Mouse (Mus musculus): Measurements from ENCODE around the gene Grm4.

The Grm4 gene

DNA sequence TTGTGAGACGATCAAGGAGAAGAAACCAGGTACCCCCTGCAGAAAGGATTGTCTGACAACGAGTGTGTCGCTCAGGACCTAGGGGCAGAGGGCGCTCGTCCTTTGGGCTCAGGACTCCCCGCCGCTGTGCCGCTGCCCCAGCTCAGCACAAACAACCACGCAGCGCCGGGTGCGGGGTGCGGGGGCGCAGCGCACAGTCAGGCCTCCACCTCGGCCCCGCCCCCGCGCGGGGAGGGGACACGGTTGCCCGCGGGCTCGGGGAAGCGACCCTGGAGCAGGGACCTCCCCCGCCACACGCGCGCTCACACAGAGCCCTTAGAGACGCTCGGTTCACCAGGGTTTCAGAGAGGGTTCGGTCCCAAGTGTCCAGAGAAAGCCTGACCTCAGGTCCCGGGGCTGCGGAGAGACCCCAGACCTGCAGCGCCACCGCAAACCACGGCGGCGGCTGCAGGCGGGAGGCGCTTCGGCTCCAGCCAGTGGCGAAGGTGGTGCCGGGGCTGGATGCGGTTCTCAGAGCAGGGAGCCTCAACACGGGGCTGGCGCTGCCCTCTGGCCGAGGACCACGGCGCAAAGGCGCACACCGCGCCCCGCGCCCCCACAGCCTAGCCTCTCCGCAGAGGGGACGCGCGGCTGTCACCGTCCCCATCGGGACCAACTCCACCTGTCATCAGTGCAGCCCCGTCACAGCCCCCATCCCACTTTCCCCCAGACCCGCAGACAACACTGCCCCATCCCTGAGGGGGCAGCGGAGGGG is 9.2 kb downstream of the Grm4 start:
- no peak for DNase-seq (ENCODE audit: low spot score)

DNA sequence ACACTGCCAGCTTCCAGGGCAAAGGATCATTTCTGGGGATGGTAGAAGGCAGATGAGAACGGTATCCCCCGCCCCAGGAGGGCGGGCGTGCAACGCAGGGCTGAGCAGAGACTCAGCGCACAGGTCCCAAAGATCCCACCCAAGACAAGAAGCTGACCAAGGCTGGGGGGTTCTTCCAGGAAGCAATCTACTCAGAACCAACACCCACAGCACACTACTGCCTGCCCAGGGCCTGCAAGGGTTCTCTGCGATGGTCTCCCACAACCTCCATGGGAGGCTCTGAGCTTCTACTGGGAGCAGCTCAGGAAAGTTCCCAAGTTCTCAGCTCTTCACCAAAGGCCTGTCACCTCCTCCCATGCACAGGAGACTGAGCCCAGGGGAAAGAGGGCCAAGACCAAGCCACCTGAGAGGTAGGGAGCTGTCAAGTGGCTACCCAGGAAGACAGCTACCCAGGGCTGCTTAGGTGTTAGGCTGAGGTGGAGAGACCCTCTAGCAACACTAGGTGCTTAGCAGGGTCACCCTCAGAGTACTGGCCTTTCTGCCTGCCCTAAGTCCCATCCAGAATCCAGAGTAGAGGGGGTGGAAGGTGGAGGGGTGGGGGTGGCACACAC is 10.0 kb downstream of the Grm4 start:
- DNase-seq (ENCODE audit: low spot score): no peak

- DNase-seq (ENCODE audit: low spot score): no peak
Measured at GRCm38 (mm10) chr17:27510258-27511124, 10.7 kb downstream of the Grm4 start.

GRCm38 (mm10) chr17:27509056-27509455 is 12.1 kb downstream of the Grm4 start:
- DNase-seq (ENCODE audit: low spot score): no peak

- DNase-seq (ENCODE audit: low spot score): no peak
Measured at GRCm38 (mm10) chr17:27508513-27508912, 12.7 kb downstream of the Grm4 start.

DNA sequence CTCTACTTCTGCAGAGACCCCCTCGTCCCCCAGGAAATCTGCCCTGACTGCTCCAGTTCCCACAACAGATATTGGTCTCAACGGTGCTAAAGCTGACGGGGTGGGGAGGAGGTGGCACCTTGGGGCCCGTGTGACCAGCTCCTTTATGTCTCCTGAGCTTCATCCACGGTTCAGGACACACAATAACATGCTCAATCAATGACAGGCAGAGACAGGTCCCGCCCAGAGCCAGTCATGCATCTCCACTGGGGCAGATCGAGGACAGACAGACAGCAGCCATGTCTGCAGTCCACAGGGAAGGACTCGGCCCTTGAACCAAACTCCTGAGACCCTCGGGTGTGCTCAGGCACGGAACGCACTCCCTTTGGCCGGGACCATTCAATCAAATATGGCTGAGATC is 13.2 kb downstream of the Grm4 start:
- no peak for DNase-seq (ENCODE audit: low spot score)

GRCm38 (mm10) chr17:27507591-27507945 is 13.6 kb downstream of the Grm4 start:
- no peak for DNase-seq (ENCODE audit: low spot score)

DNA sequence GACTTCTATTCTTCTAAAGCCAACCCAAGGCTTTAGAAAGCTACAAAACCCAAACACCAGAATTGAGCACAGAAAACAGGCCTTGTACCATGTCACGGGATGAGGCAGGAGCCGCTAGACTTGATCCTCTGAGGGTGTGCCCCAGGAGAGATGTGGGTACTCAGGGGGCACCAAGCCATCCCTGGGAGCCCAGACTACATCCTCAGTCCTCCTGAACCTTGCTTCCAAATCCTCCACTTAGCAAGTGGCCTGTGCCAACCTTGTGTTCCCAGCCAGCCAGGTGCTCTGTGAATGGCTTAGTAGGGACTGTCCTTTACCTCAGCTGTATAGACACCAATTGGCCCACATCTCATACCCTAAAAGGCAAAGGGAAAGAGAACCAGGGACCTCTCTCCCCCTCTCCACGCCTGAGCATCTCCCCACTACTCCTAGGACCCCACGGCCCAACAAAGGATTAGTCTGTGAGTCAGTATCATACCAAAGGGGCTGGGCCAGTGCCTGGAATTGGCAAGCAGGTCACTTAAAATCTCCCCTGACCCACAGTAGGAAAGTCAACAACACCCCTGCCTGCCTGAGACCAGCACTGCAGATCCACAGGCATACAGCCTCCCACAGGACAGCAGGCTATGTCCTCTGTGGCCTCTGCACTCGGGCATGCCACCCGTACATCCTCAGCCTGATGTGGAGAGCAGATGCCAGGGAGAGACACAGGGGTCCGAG is 14.2 kb downstream of the Grm4 start:
- DNase-seq (ENCODE audit: low spot score): no peak

DNA sequence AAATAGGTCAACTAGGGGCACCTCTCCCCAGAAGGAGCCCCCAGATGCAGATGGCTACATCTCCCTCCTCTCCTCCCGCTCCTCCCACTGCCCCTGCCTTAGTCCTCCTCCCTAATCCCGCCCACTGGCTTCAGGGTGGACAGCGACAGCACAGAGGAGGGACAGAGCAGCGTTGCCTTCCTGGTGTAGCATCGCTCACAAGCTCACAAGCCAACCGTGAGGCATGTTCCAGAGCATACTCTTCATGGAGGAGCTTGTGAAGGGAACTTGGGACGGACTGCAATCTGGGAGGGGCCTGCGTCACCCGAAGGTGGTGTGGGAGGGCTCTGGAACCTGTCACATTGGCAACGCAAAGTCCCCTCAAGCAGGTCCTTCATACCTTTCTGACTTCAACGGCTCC is 14.8 kb downstream of the Grm4 start:
- no peak for DNase-seq (ENCODE audit: low spot score)

- no peak for DNase-seq (ENCODE audit: low spot score)
Measured at GRCm38 (mm10) chr17:27505221-27505881, 15.9 kb downstream of the Grm4 start.

DNA sequence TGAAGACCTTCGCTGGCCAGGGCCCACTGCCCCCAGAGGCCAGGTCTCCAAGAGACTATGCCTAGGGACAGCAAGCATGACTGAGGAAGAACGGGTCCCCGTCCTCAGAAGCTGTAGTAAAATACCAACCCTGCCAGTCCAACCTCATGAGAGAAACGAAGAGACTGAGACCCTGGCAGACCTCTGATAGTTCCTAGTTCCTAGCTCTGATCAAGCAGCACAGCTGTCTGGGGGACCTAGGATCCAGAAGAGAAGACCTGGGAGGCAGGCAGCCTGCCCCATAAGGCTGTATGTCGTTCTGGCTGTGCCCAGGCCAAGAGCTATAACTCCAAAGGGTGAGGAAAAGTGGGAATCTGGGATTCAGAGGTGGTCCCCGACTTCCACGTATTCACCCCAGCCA is 17.3 kb downstream of the Grm4 start:
- DNase-seq (ENCODE audit: low spot score): no peak

DNA sequence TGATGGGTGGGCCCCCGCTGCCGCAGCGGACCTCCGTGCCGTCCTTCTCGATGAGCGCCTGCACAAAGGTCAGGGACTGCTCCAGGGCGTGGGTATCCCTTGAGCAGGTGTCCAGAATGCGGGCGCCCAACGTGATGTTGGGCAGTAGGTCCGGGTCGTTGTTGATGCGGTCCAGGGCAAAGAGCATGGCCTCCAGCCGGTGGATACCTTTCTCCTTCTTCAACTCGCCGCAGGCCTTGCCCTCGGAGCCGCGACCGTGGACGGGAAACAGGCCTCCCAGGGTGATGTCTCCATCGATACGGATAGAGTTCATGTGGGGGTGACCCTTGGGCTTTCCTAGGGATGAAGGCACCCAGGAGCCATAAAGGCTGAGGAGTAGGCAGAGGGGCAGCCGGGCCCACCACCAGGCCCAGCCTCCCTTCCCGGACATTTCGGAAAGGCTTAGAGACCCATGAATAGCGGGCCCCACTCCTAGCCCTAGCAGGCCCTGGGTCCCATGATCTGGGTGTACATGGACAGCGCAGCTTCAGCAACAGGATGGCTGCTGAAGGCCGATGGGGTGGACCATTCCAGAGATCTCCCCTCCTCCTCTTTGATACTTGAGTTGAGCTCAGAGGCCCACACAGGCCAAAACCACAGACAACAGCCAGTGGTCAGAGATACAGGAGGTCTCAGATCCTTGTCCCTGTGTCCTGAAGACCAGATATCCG is 18.3 kb downstream of the Grm4 start:
- DNase-seq (ENCODE audit: low spot score): no peak

DNA sequence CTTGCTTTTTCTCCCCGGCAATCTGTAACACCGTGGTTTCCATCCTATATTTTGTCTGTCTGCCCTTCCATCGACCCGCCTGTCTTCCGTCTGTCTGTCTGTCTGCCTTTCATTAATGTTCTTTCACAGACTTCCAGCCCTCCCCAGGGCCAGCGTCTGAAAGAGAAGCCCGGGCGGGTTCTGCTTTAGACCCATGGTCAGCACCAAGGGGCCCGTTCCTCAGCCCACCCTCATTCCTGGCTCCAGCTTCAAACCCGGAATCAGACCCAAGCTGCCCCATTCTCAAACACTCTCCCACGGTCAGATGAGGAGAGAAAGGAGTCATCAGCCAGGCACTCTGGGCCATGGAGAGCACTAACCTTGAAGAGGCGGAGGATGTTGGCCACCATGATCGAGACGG is 18.9 kb downstream of the Grm4 start:
- DNase-seq (ENCODE audit: low spot score): no peak

- DNase-seq (ENCODE audit: low spot score): no peak
Measured at GRCm38 (mm10) chr17:27501331-27502251, 19.6 kb downstream of the Grm4 start.

- DNase-seq (ENCODE audit: low spot score): peak; percentile 59
Measured at GRCm38 (mm10) chr17:27500811-27501210, 20.4 kb downstream of the Grm4 start.

DNA sequence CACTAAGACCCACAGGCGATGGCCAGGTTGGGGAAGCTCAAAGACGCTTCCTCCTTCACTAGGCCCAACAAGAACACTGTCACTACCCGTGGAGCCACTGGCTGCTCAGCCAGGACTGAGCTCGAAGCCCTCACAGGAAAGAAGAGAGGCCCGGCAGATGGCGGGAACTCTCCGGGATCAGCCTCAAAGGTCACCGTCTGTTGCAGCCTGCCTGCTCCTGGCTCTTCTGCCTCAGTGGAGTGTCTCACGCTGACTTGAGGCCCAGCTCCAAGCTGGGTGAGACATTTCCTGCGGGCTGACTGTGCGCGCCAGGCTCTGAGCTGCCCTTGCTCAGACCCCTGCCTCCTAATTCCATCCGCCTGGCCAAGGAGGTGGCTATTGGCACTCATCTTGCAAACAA is 22.1 kb downstream of the Grm4 start:
- DNase-seq (ENCODE audit: low spot score): no peak

DNA sequence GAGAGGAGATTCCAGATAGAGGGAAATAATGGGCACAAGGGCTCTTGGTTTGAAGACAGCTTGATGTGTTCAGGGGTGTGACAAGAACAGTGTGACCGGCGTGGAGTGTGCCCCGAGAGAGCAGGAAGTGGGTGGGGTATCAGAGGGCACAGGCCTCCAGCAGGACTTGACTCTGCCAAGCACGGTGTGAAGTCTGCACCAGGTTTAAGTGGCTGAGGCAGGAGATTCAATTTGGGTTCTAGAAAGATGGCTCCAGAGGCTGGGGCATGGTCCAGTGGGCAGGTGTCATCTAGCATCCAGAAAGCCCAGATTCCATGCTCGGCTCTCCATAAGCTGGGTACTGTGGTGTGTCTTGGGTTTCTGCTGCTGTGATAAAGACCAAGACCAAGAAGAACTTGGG is 23.4 kb downstream of the Grm4 start:
- DNase-seq (ENCODE audit: low spot score): no peak

DNA sequence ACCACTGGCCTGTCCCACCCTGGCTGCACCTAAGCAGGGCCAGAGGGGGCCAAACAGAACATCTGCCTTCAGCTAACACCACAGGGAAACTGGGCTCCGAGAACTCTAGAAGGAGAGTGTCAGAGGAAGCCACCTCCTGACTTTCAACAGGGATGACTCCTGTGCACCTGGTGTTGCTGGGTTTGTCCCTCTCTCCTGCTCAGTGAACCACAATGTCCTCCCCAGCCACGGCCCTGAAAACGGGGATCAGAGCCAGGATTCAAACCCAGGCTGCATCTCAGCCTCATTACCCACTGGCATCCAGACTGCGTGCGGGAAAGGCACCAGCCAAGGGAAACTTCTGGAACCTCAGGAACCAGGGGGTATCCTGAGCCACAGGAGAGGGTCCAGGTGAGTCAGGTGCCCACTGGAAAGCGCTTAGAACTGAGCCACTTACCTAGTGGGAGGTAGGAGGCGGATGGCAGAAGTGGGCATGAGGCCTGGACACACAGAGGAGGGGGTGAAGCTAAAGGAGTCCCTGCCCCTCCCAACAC is 26.1 kb downstream of the Grm4 start:
- no peak for DNase-seq (ENCODE audit: low spot score)

- no peak for DNase-seq (ENCODE audit: low spot score)
Measured at GRCm38 (mm10) chr17:27493969-27494368, 27.2 kb downstream of the Grm4 start.

DNA sequence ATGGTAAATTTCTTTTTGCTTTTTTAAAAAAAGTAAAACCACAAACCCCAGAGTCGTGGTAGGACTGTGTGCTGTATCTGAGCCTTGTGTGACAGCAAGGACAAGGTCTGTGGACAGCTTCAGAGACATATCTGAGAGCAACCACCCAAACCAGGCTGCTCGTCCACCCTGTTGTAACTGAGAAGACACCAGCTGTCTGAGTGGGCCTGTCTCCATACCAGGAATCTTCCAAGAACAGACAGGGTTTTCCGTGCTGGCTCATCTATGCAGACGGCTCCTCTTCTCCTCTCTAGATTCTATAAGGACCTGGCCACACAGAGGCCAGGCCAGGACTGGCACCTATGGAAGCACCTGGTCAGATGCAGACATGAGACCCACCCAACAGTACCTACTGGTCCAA is 27.8 kb downstream of the Grm4 start:
- no peak for DNase-seq (ENCODE audit: low spot score)

All from MN1 (cell line).